Mouse (Mus musculus) CD4-positive naive resting alpha-beta T cell, adult 57 days (primary cell): ENCODE results near the gene Sstr2. TPM values are rescaled to one million over a fixed set of nuclear protein-coding genes. Genes with fewer than 3 reads are reported as not detected.

Source experiments
- total RNA-seq: library from RNA; stranded (reverse); gene quantifications from one replicate; pipeline ENCODE4 v1.2.4, GENCODE M21; 2023

Sstr2 gene
- total RNA-seq: not detected

GRCm38 (mm10) chr11:113618672-113619419 is at the start of gene Sstr2:
TSS of gene Sstr2 (plus strand) at chr11:113619342.

GRCm38 (mm10) chr11:113648690-113649352 is 29.7 kb downstream of the Sstr2 start, which contains the start of gene Cog1:
TSS of gene Cog1 (plus strand) at chr11:113649169.

GRCm38 (mm10) chr11:113649353-113650210 is 30.4 kb downstream of the Sstr2 start, which contains the start of gene Slc39a11:
TSS of gene Slc39a11 (minus strand) at chr11:113650079.

Other genes starting within 250 kb of the Sstr2 start
- gene Cog1, start 29.8 kb downstream of the Sstr2 start, total RNA-seq: 39.6 TPM
- gene Slc39a11, start 30.7 kb downstream of the Sstr2 start, total RNA-seq: 14.5 TPM
- 25.2 TPM for gene Fam104a, start 64.8 kb downstream of the Sstr2 start, total RNA-seq
- gene D11Wsu47e, start 65.1 kb downstream of the Sstr2 start, total RNA-seq: 9.8 TPM
- not detected for gene Cpsf4l, start 90.7 kb downstream of the Sstr2 start, total RNA-seq
- 4.0 TPM for gene Cdc42ep4, start 132.5 kb downstream of the Sstr2 start, total RNA-seq